Mouse (Mus musculus): Measurements from ENCODE around the gene Lingo1.

Lingo1 gene

GRCm38 (mm10) chr9:56606082-56606740 is 190.1 kb downstream of the Lingo1 start:
- no peak for DNase-seq (ENCODE audit: low spot score in 2 of 2)

- DNase-seq (ENCODE audit: low spot score in 2 of 2), result no peak
Measured at GRCm38 (mm10) chr9:56605443-56605806, 190.8 kb downstream of the Lingo1 start.

GRCm38 (mm10) chr9:56604797-56605442 is 191.3 kb downstream of the Lingo1 start:
- DNase-seq (ENCODE audit: low spot score in 2 of 2), result no peak

- DNase-seq (ENCODE audit: low spot score in 2 of 2), result no peak
Measured at GRCm38 (mm10) chr9:56600655-56601054, 195.6 kb downstream of the Lingo1 start.

- DNase-seq (ENCODE audit: low spot score in 2 of 2), result no peak
Measured at GRCm38 (mm10) chr9:56592639-56593038, 203.6 kb downstream of the Lingo1 start.

- DNase-seq (ENCODE audit: low spot score in 2 of 2), result no peak
Measured at GRCm38 (mm10) chr9:56591248-56591888, 204.9 kb downstream of the Lingo1 start.

- DNase-seq (ENCODE audit: low spot score in 2 of 2), result no peak
Measured at GRCm38 (mm10) chr9:56589762-56590161, 206.5 kb downstream of the Lingo1 start.

- no peak for DNase-seq (ENCODE audit: low spot score in 2 of 2)
Measured at GRCm38 (mm10) chr9:56584043-56584424, 212.2 kb downstream of the Lingo1 start.

GRCm38 (mm10) chr9:56583139-56584042 is 212.9 kb downstream of the Lingo1 start:
- no peak for DNase-seq (ENCODE audit: low spot score in 2 of 2)

GRCm38 (mm10) chr9:56582628-56583027 is 213.6 kb downstream of the Lingo1 start:
- no peak for DNase-seq (ENCODE audit: low spot score in 2 of 2)

GRCm38 (mm10) chr9:56581700-56582099 is 214.6 kb downstream of the Lingo1 start:
- DNase-seq (ENCODE audit: low spot score in 2 of 2), result no peak

- no peak for DNase-seq (ENCODE audit: low spot score in 2 of 2)
Measured at GRCm38 (mm10) chr9:56581016-56581415, 215.3 kb downstream of the Lingo1 start.

- no peak for DNase-seq (ENCODE audit: low spot score in 2 of 2)
Measured at GRCm38 (mm10) chr9:56580101-56580500, 216.2 kb downstream of the Lingo1 start.

GRCm38 (mm10) chr9:56577405-56577804 is 218.9 kb downstream of the Lingo1 start:
- DNase-seq (ENCODE audit: low spot score in 2 of 2), result no peak

GRCm38 (mm10) chr9:56572534-56573479 is 223.5 kb downstream of the Lingo1 start:
- DNase-seq (ENCODE audit: low spot score in 2 of 2), result no peak

Data from spleen, postnatal 36 days (tissue).